Mouse (Mus musculus) gonadal fat pad, adult 2 months (tissue): ENCODE data around the gene Olfr1129. TPM values are rescaled to one million over a fixed set of nuclear protein-coding genes. Genes with fewer than 3 reads are reported as not detected.
"Not testable (repeated sequence)": the region's sequence is repeated elsewhere in the genome, so short reads cannot be mapped to it uniquely, and the experiment has no call there.

Experiments
- DNase-seq: peaks from one replicate; pipeline ENCODE4 v3.0.0-alpha.2; 2012; ENCODE audit warnings: low read depth
- polyA plus RNA-seq: library from polyadenylated mRNA; depleted of rRNA; stranded (reverse); fragments of >200 nt; gene quantifications from 2 replicates; pipeline ENCODE4 v1.2.3, GENCODE M21; 2012; rRNA removed

Olfr1129 gene
- polyA plus RNA-seq: not detected in 2 replicates

- not testable (repeated sequence) for DNase-seq
Measured at GRCm38 (mm10) chr2:87573602-87574001, at the start of gene Olfr1129. Gene Olfr1129 (plus strand): TSS chr2:87573902.

GRCm38 (mm10) chr2:87525899-87526616 lies 47.6 kb upstream of the Olfr1129 start:
- DNase-seq: not testable (repeated sequence)

- DNase-seq: no peak
Measured at GRCm38 (mm10) chr2:87531496-87531895, 42.2 kb upstream of the Olfr1129 start, which contains the start of gene Olfr153. Gene Olfr153 (plus strand): TSS chr2:87531796.

- no peak for DNase-seq
Measured at GRCm38 (mm10) chr2:87534826-87535225, 38.9 kb upstream of the Olfr1129 start.

GRCm38 (mm10) chr2:87545442-87545841 lies 28.3 kb upstream of the Olfr1129 start, which contains the start of gene Olfr1128:
Gene Olfr1128 (minus strand): TSS chr2:87545542.
- no peak for DNase-seq

- not testable (repeated sequence) for DNase-seq
Measured at GRCm38 (mm10) chr2:87605912-87606311, 32.2 kb downstream of the Olfr1129 start, which contains the start of gene Olfr1130. Gene Olfr1130 (plus strand): TSS chr2:87606212.

GRCm38 (mm10) chr2:87626804-87627203 lies 53.1 kb downstream of the Olfr1129 start, which contains the start of gene Olfr1131:
Gene Olfr1131 (plus strand): TSS chr2:87627104.
- no peak for DNase-seq

Other genes with a start within 250 kb of the Olfr1129 start
- not detected in 2 replicates for gene Olfr1120, start 219.1 kb upstream of the Olfr1129 start, polyA plus RNA-seq
- gene Olfr1121, start 204.0 kb upstream of the Olfr1129 start, polyA plus RNA-seq: not detected in 2 replicates
- not detected in 2 replicates for gene Olfr1122, start 188.1 kb upstream of the Olfr1129 start, polyA plus RNA-seq
- gene Olfr1123, start 157.3 kb upstream of the Olfr1129 start, polyA plus RNA-seq: not detected in 2 replicates
- gene Olfr1124, start 143.6 kb upstream of the Olfr1129 start, polyA plus RNA-seq: not detected in 2 replicates
- not detected in 2 replicates for gene Olfr1126, start 119.9 kb upstream of the Olfr1129 start, polyA plus RNA-seq
- not detected in 2 replicates for gene Pramel7, start 76.8 kb upstream of the Olfr1129 start, polyA plus RNA-seq
- gene Pramel6, start 67.3 kb upstream of the Olfr1129 start, polyA plus RNA-seq: not detected in 2 replicates
- not detected in 2 replicates for gene Olfr153, start 42.1 kb upstream of the Olfr1129 start, polyA plus RNA-seq
- gene Olfr1128, start 28.4 kb upstream of the Olfr1129 start, polyA plus RNA-seq: not detected in 2 replicates
- gene Olfr1130, start 32.3 kb downstream of the Olfr1129 start, polyA plus RNA-seq: not detected in 2 replicates
- gene Olfr1131, start 53.2 kb downstream of the Olfr1129 start, polyA plus RNA-seq: not detected in 2 replicates
- not detected in 2 replicates for gene Olfr1132, start 63.6 kb downstream of the Olfr1129 start, polyA plus RNA-seq
- not detected in 2 replicates for gene Olfr1133, start 73.5 kb downstream of the Olfr1129 start, polyA plus RNA-seq
- gene Olfr1134, start 84.6 kb downstream of the Olfr1129 start, polyA plus RNA-seq: not detected in 2 replicates
- not detected in 2 replicates for gene Olfr1135, start 99.8 kb downstream of the Olfr1129 start, polyA plus RNA-seq
- not detected in 2 replicates for gene Olfr1136, start 120.0 kb downstream of the Olfr1129 start, polyA plus RNA-seq
- not detected in 2 replicates for gene Olfr1137, start 139.3 kb downstream of the Olfr1129 start, polyA plus RNA-seq
- not detected in 2 replicates for gene Olfr1138, start 166.1 kb downstream of the Olfr1129 start, polyA plus RNA-seq
- not detected in 2 replicates for gene Olfr1140, start 169.8 kb downstream of the Olfr1129 start, polyA plus RNA-seq
- gene Olfr1141, start 180.1 kb downstream of the Olfr1129 start, polyA plus RNA-seq: not detected in 2 replicates
- gene Olfr152, start 205.6 kb downstream of the Olfr1129 start, polyA plus RNA-seq: not detected in 2 replicates
- gene Olfr1143, start 226.7 kb downstream of the Olfr1129 start, polyA plus RNA-seq: not detected in 2 replicates
- gene Olfr1145, start 235.9 kb downstream of the Olfr1129 start, polyA plus RNA-seq: not detected in 2 replicates